Mouse (Mus musculus) kidney, adult 2 months (tissue): Measurements from ENCODE around the gene Il15. TPM values are rescaled to one million over a fixed set of nuclear protein-coding genes. Genes with fewer than 3 reads are reported as not detected.

Experiments used
- DNase-seq: peaks from one replicate; pipeline ENCODE4 v3.0.0; 2021
- H3K27ac ChIP-seq: fragments of 200-500 bp; 2 replicates; pipeline ENCODE4 v1.5.1; 2012; ENCODE audit warnings: low read depth, low read length, control low read depth, inconsistent platforms; ENCODE audit not compliant: insufficient read depth
- H3K27me3 ChIP-seq: fragments of 200-500 bp; replicated peaks from 2 replicates; pipeline ENCODE4 v1.6.1; 2012; ENCODE audit warnings: mild to moderate bottlenecking, moderate library complexity, low read length, inconsistent platforms; ENCODE audit not compliant: control insufficient read depth, insufficient read depth
- H3K36me3 ChIP-seq: fragments of 200-500 bp; 2 replicates; pipeline ENCODE4 v1.6.1; 2012; ENCODE audit warnings: mild to moderate bottlenecking, moderate library complexity, low read length, inconsistent platforms; ENCODE audit not compliant: control insufficient read depth, insufficient read depth
- H3K4me1 ChIP-seq: fragments of 200-500 bp; 2 replicates; pipeline ENCODE4 v1.6.1; 2011; ENCODE audit warnings: low read length; ENCODE audit not compliant: control insufficient read depth, insufficient read depth
- H3K4me3 ChIP-seq: fragments of 200-500 bp; 2 replicates; pipeline ENCODE4 v1.5.1; 2011; ENCODE audit warnings: mild to moderate bottlenecking, low read depth, low read length, control low read depth; ENCODE audit not compliant: insufficient read depth
- CTCF ChIP-seq: fragments of 200-500 bp; conservative IDR thresholded peaks from 2 replicates; pipeline ENCODE4 v1.5.1; 2011; ENCODE audit warnings: low read depth, mild to moderate bottlenecking, control low read depth, low read length, moderate library complexity, mixed read lengths; ENCODE audit not compliant: insufficient read depth, insufficient read length
- POLR2A ChIP-seq: fragments of 200-500 bp; IDR thresholded peaks from one replicate; pipeline ENCODE4 v1.6.1; 2011; ENCODE audit warnings: low read depth, low read length, control low read depth
- WGBS: fragments of 180-500 bp; shearing (Covaris S2); methylation state at CpG from one replicate; pipeline ENCODE4 v1.1.7; 2018; 5-methylcytosine and 5-hydroxymethylcytosine counted together
- polyA plus RNA-seq: library from polyadenylated mRNA; depleted of rRNA; stranded (reverse); fragments of >200 nt; gene quantifications from 2 replicates; pipeline ENCODE4 v1.2.3, GENCODE M21; 2012

The Il15 gene
- polyA plus RNA-seq, 1 experiment: 17.6 TPM

DNA sequence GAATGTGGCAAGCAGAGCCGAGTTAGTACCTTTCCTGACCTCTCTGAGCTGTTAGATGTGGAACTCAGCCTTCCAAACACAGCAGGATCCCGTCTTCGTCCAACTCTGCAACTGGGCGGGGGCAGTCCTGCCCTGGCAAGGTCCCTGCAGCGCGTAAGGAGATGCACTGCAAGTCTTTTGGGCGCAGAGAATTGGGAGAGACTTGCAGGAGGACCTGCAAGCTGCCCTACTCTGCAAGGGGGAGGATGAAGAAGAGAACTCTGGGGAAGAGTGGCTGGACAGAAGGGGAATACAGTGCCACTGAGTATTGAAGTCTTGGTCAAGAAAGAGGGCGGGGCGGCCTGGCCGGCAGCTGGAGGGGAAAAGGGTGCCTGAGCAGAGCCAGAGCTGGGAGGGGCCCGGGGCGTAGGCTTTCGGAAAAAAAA lies 749 bp downstream of the Il15 start:
- Histone ChIP-seq H3K27me3 (no peaks in the 10 kb centered on the region), H3K36me3 (no peaks in the 10 kb centered on the region; the same call in 1 of the 2 replicates), H3K4me1 (peaks cover 14% of the 10 kb centered on the region), H3K27ac (peak overlapping the region; percentile 89), H3K4me3 (peak overlapping the region; percentile 67)
- DNase-seq: peak; percentile 86
- TF ChIP-seq CTCF: no peak
- under 1% methylated on average over 13 of the region's 13 CpGs for WGBS

DNA sequence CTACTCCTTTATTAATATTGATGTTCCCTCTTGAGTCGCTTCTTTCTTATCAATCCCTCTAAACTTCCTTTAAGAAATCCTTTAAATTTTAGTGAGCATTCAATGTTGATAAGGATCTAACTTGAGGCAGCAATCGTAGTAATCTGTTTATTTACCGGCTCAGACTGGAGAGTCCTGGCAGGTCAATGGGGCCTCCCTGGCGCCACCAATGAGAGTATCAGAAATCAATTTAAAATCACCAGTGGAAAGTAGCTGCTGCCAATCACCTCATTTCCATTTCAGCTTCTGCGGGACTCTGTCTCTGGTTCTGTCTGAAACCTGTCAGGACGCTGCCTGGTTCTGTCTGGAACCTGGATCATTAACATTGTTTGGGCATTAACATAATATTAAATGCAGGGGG lies 1.5 kb downstream of the Il15 start:
- Histone ChIP-seq H3K27ac (peak overlapping the region; percentile 89), H3K36me3 (no peaks in the 10 kb centered on the region; the same call in 1 of the 2 replicates), H3K4me3 (peak overlapping the region; percentile 67), H3K27me3 (no peaks in the 10 kb centered on the region), H3K4me1 (peaks cover 14% of the 10 kb centered on the region)
- 15% methylated on average over 6 of the region's 6 CpGs for WGBS
- DNase-seq: peak; percentile 53
- TF ChIP-seq POLR2A (no peak), CTCF (no peak)

- TF ChIP-seq POLR2A (no peak), CTCF (no peak)
- Histone ChIP-seq H3K4me1 (peaks cover 14% of the 10 kb centered on the region), H3K36me3 (no peaks in the 10 kb centered on the region; the same call in 1 of the 2 replicates), H3K4me3 (peak overlapping the region; percentile 67), H3K27me3 (no peaks in the 10 kb centered on the region), H3K27ac (peak overlapping the region; percentile 77)
- DNase-seq: no peak
- 14% methylated on average over 2 of the region's 2 CpGs for WGBS
These were observed 2.0 kb downstream of the Il15 start for GRCm38 (mm10) chr8:82401059-82401458.

- no peak for TF ChIP-seq CTCF
- TF ChIP-seq POLR2A: no peak
- H3K4me1 ChIP-seq: peaks cover 14% of the 10 kb centered on the region
- DNase-seq: no peak
- WGBS: 7% methylated on average over 2 of the region's 2 CpGs
- H3K27me3 ChIP-seq: no peaks in the 10 kb centered on the region
- no peak overlapping the region for H3K27ac ChIP-seq
- H3K4me3 ChIP-seq: no peak overlapping the region
- no peaks in the 10 kb centered on the region; the same call in 1 of the 2 replicates for H3K36me3 ChIP-seq
These were observed 2.6 kb downstream of the Il15 start for GRCm38 (mm10) chr8:82400376-82400775.

DNA sequence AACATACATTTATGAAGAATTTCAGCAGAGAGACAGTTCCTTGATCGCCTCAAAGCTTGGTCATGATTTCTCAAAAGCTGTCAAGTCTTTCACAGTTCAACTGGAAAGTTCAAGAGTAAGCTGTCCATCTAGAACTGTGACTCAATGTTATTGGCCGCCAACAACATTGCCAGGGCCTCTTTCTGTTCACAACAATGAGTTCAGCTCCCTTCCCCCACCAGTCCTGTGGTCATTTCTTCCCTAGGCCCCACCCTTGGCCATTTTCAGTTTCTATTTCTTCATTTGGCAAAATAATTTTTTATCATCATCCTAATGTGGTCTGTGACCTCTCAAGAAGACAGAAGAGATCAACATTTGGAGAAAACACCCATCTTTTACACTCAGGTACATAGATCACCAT lies 4.5 kb downstream of the Il15 start:
- Histone ChIP-seq H3K4me1 (peaks cover 14% of the 10 kb centered on the region), H3K27me3 (no peaks in the 10 kb centered on the region), H3K27ac (no peak overlapping the region), H3K4me3 (no peak overlapping the region), H3K36me3 (no peaks in the 10 kb centered on the region; the same call in none of the 2 replicates)
- TF ChIP-seq POLR2A: no peak
- no peak for TF ChIP-seq CTCF
- WGBS: 92% methylated on average over 2 of the region's 2 CpGs
- no peak for DNase-seq

GRCm38 (mm10) chr8:82391258-82391657 lies 11.8 kb downstream of the Il15 start:
- TF ChIP-seq POLR2A (no peak), CTCF (no peak)
- Histone ChIP-seq H3K4me3 (no peak overlapping the region), H3K36me3 (no peaks in the 10 kb centered on the region; the same call in 1 of the 2 replicates), H3K27me3 (no peaks in the 10 kb centered on the region), H3K27ac (no peak overlapping the region), H3K4me1 (peaks cover 7% of the 10 kb centered on the region; the same call in 1 of the 2 replicates)
- no peak for DNase-seq

DNA sequence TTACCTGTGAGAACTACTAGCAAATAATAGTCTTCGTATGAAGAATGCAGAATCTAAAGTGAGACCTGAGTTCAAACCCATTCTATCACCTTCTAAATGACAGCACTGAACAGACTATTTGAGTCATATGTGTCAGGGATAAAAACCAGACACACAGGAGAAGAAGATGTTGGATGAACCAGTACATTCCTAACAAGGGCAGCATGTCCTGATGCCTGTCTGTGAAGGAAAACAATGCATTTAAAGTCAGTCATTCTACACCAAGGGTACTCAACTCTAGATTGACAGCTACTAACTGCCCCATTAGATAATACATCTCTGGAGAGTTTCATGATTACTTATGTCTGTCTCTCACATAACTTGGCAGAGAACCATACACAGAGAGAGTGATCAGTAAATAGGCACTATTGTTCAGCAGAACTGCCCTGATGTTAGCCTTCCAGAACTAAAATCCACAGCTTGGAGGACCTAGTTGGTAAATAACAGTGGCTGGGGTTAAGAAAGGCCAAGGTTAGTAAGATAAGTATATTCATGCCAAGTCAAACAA lies 14.6 kb downstream of the Il15 start:
- Histone ChIP-seq H3K27me3 (no peaks in the 10 kb centered on the region), H3K4me1 (peaks cover 13% of the 10 kb centered on the region), H3K4me3 (no peak overlapping the region), H3K36me3 (peaks cover 2% of the 10 kb centered on the region; the same call in 1 of the 2 replicates), H3K27ac (no peak overlapping the region)
- whole genome bisulfite sequencing: 97% methylated on average over 1 of the region's 1 CpGs
- no peak for TF ChIP-seq POLR2A
- no peak for TF ChIP-seq CTCF
- DNase-seq: no peak
